Mouse (Mus musculus) layer of hippocampus, postnatal 25 days (tissue): ENCODE results near the gene Dnajc4. TPM values are rescaled to one million over a fixed set of nuclear protein-coding genes. Genes with fewer than 3 reads are reported as not detected.
"Not testable (repeated sequence)": the region's sequence is repeated elsewhere in the genome, so short reads cannot be mapped to it uniquely, and the experiment has no call there.

Source experiments
- DNase-seq, 2 experiments: peaks; one replicate each; pipeline ENCODE4 v3.0.0; 2022; ENCODE audit warnings: mixed read lengths in 2 of 2, low spot score in 1 of 2; ENCODE audit errors: extremely low spot score in 1 of 2
- total RNA-seq, 2 experiments: library from RNA; stranded (reverse); gene quantifications; 2 replicates each; pipeline ENCODE4 v1.2.3; 2021

Dnajc4 gene
- total RNA-seq, 2 experiments from 2014 or later = 21.9 to 23.5 TPM

GRCm38 (mm10) chr19:6995255-6995991 is 3.1 kb upstream of the Dnajc4 start:
- DNase-seq = no peak

- DNase-seq = no peak
These were observed 2.1 kb upstream of the Dnajc4 start for GRCm38 (mm10) chr19:6994489-6994888.

GRCm38 (mm10) chr19:6994002-6994401 is 1.6 kb upstream of the Dnajc4 start:
- no peak for DNase-seq

GRCm38 (mm10) chr19:6993011-6993770 is 819 bp upstream of the Dnajc4 start:
- no peak for DNase-seq

GRCm38 (mm10) chr19:6991166-6991565 is 1.2 kb downstream of the Dnajc4 start:
- DNase-seq = not testable (repeated sequence)

GRCm38 (mm10) chr19:6990712-6991111 is 1.7 kb downstream of the Dnajc4 start:
- DNase-seq = no peak

- DNase-seq = no peak
These were observed 3.1 kb downstream of the Dnajc4 start for GRCm38 (mm10) chr19:6989251-6989650.

GRCm38 (mm10) chr19:6987904-6988285 is 4.5 kb downstream of the Dnajc4 start:
- DNase-seq = no peak

- DNase-seq = peak in 1 of 2 experiments; percentile 48
These were observed 5.1 kb downstream of the Dnajc4 start, which contains the start of gene Vegfb for GRCm38 (mm10) chr19:6987061-6987903. TSS of gene Vegfb (minus strand) at chr19:6987651.

GRCm38 (mm10) chr19:6985951-6986708 is 6.2 kb downstream of the Dnajc4 start:
- DNase-seq = no peak

- DNase-seq = no peak
These were observed 7.1 kb downstream of the Dnajc4 start for GRCm38 (mm10) chr19:6985300-6985699.

- DNase-seq = no peak
These were observed 8.8 kb downstream of the Dnajc4 start for GRCm38 (mm10) chr19:6983621-6984020.

GRCm38 (mm10) chr19:6981465-6981864 is 10.9 kb downstream of the Dnajc4 start:
- DNase-seq = no peak

- DNase-seq = peak; percentile 92 to 99
These were observed 11.8 kb downstream of the Dnajc4 start, which contains the start of gene Fkbp2 for GRCm38 (mm10) chr19:6980381-6981093. TSS of gene Fkbp2 (minus strand) at chr19:6980501.

GRCm38 (mm10) chr19:6979486-6980380 is 12.6 kb downstream of the Dnajc4 start:
- peak; percentile 97 to 100 for DNase-seq

GRCm38 (mm10) chr19:6979001-6979479 is 13.3 kb downstream of the Dnajc4 start:
- no peak for DNase-seq

- no peak for DNase-seq
These were observed 13.8 kb downstream of the Dnajc4 start for GRCm38 (mm10) chr19:6978639-6978974.
